Mouse (Mus musculus): ENCODE results near the gene Cacna1e.
A peak's percentile ranks its signal among the peaks of the same experiment; 100 is the strongest.

The Cacna1e gene

DNA sequence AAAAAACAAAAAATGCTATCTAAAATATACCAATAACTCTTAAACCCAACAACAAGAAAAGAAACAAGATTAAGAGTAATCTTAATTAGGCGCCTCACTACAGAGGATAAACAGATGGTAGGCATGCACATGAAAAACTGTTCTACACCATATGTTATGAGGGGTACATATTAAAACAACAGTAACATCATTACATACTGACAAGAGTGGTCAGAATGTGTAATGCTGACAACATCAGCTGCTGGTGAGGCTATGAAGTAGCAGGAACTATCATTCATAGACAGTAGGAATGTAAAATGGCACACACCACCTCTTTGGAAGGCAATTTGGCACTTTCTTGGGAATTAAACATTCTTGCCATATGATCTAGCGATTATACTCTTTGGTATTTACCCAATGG lies 363.6 kb downstream of the Cacna1e start:
- DNase-seq (ENCODE audit: low read depth, low spot score) = no peak

- no peak for DNase-seq (ENCODE audit: low read depth, low spot score)
Observed at GRCm38 (mm10) chr1:154515350-154515749, 369.0 kb downstream of the Cacna1e start.

GRCm38 (mm10) chr1:154511736-154512135 lies 372.6 kb downstream of the Cacna1e start:
- no peak for DNase-seq (ENCODE audit: low read depth, low spot score)

GRCm38 (mm10) chr1:154504005-154504404 lies 380.3 kb downstream of the Cacna1e start:
- DNase-seq (ENCODE audit: low read depth, low spot score) = no peak

DNA sequence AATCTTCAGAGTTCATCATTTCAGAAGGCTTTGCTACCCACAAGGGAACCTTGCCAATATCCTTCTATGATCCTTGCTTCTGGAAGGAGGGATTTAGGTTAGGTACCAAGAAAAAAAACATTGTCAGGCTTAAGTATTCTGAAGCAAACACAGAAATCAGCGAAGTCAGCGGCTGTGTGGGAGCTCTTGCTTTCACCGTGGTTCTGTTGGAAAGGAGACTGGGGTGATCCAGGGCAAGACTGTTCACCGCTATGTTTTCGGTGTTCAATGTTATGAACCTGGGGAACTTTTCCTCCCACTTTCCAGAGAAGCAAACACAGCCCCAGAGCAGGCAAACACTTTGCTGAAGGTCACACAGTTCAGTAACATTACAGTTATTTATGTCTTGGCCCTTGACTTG lies 383.4 kb downstream of the Cacna1e start:
- no peak for DNase-seq (ENCODE audit: low read depth, low spot score)

DNA sequence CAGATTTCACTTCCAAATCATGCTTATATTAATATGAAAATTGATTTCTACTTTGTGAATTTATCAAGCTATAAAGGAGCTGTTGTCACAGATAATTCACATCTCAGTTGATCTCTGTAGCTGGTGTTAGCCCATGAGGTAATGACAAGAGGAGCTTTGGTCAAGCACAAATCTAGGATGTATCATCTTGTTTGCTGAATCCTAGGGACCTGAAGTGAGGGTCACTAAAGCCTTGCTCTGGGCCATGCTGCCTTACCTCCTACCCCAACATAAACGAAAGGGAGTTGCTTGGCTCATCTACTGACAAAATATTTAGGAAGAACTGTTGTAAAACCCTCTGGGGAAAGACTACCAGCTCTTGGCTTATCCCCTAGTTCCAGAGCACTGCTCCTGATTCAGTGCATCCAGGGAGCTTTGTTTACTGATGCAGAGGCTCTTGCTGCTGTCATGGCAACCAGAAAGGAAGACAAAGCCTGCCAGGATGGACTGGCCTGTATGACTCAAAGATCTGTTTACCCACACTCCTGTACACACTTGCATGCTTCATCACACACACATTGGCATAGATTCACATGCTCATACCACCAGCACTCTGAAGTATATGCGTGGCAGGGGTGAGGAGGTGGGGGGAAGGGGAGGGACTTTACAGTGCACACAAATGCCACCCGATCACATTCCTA lies 384.0 kb downstream of the Cacna1e start:
- DNase-seq (ENCODE audit: low read depth, low spot score) = peak; percentile 7

DNA sequence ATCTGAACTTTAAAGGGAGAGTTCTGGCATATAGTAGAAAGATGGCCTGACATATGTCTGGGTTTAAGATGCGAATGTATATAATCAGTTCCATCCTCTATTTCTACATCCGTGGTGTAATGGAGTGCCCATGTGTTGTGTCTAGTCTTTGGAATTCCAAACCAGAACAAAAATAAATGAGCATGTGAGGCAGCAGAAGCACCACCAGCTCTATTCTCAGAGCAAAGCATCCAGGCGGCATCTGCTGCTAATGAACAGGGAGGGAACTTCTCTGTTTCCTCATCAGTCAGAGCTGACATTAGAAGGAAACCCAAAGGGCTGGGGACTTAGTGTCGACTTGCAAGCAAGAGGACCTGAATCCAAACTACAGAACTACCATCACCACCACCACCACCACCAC lies 385.5 kb downstream of the Cacna1e start:
- no peak for DNase-seq (ENCODE audit: low read depth, low spot score)

GRCm38 (mm10) chr1:154491071-154491470 lies 393.2 kb downstream of the Cacna1e start:
- no peak for DNase-seq (ENCODE audit: low read depth, low spot score)

DNA sequence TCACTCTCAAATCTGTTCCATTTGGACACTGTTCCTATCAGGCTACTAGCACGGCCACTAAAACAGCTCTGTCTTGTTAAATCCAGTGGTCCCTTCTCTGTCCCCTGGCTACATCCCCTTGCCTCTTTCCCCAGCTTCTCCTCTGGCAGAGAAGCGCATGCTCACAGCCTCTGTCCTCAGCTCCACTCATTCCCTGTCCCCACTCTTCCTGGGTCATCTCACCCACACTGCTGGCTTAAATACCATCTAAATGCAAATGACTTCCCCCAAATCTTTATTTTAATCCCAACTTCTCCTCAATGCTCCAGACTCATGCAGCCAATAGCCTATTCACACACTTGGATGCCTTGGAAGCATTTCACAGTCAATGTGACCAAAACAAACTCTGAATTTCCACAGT lies 407.6 kb downstream of the Cacna1e start:
- DNase-seq (ENCODE audit: low read depth, low spot score) = no peak

DNA sequence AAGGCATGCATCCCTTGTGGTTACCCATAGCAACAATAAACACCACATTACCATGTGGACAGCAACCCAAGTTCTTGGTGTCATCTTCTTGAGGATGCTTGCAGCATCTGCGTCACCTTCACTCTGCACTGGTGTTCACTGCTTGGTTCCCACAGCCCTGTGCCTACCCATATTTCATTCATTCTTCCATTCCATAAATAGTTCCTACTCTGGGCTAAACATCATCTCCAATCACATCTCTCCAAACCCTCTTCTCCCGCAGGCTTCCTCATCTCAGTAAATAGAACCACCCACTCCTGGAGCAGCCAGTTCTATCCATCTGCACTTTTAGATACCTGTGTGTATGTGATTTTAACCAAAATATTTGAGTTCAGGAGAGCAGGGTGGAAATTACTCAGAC lies 408.6 kb downstream of the Cacna1e start:
- DNase-seq (ENCODE audit: low read depth, low spot score) = no peak

DNA sequence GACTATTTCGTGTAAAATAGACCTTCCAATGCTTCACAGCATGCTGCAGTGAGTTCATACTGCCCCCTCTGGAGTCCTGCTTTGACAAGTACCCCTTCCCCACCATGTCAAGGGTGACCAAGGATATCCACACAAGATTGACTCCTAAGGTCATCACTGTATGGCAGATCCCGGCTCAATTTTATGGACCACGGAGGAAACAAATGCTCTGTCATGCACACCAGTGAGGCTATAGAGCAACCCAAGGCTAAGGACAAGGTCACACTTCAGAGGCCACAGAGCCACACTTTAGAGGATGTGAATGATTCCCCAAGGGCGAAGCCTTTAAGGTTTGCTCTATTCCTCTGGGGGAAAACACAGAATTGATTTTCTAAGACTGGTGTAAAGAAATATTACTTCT lies 410.1 kb downstream of the Cacna1e start:
- no peak for DNase-seq (ENCODE audit: low read depth, low spot score)

DNA sequence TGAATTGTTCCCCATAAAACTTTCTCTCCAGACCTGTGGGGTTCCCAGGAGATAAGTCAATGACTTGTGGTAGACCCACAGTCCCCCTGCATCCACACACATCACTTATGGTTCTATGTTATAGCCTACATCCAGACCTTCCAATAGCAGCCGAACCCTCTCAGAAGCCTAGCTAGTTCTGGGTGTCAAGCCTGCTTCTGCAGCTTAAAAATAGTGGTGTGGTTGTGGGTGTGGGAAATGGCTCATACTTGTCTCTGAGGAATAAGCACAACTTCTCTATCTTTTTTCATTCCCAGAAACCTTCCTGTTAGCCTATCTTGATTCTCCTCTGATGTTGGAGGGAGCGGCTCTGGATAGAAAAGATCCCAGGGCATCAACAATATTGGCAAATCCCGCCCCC lies 417.0 kb downstream of the Cacna1e start:
- DNase-seq (ENCODE audit: low read depth, low spot score) = no peak

DNA sequence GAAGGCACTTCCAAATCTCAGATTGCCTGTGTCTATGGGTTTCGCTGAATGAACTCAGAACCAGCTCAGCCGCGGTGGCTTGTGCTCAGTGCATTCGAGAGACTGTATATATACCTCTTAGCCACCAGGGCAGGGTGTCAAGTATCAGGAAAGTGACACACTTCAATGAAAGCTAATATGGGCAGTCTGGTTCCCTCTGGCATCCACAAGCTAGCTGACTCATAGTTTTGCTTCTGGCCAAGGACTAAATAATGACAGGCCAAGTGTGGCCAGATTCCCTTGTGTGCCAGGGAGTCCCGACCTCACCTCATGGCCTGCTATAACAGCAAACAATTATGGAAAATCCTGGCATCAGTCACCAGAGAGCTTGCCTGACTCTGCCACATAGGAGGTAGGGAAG lies 422.8 kb downstream of the Cacna1e start:
- no peak for DNase-seq (ENCODE audit: low read depth, low spot score)

DNA sequence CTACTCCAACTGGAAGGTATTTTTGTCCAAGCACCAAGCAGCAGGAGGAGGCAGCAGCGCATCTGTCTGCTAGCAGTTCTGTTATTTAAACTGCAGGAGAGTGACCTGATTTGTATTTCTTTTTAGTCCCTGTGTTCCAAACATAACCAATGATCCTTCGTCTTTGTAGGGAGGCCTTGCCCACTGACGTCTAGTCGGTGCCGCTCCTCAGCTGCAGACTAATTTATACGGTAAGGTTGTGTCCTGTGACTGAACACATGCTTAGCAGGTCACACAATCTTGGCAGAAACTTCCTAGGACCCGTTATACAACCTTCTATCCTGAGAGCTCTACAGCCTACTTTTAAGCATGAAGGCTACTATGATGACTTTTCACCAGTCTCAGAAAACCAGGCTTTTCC lies 424.2 kb downstream of the Cacna1e start:
- DNase-seq (ENCODE audit: low read depth, low spot score) = no peak

GRCm38 (mm10) chr1:154458601-154459000 lies 425.7 kb downstream of the Cacna1e start:
- no peak for DNase-seq (ENCODE audit: low read depth, low spot score)

GRCm38 (mm10) chr1:154450799-154451198 lies 433.5 kb downstream of the Cacna1e start:
- DNase-seq (ENCODE audit: low read depth, low spot score) = no peak

- peak; percentile 3 for DNase-seq (ENCODE audit: low read depth, low spot score)
Observed at GRCm38 (mm10) chr1:154446456-154446855, 437.8 kb downstream of the Cacna1e start.

- DNase-seq (ENCODE audit: low read depth, low spot score) = no peak
Observed at GRCm38 (mm10) chr1:154433520-154433919, 450.8 kb downstream of the Cacna1e start.

GRCm38 (mm10) chr1:154433112-154433511 lies 451.2 kb downstream of the Cacna1e start:
- DNase-seq (ENCODE audit: low read depth, low spot score) = no peak

DNA sequence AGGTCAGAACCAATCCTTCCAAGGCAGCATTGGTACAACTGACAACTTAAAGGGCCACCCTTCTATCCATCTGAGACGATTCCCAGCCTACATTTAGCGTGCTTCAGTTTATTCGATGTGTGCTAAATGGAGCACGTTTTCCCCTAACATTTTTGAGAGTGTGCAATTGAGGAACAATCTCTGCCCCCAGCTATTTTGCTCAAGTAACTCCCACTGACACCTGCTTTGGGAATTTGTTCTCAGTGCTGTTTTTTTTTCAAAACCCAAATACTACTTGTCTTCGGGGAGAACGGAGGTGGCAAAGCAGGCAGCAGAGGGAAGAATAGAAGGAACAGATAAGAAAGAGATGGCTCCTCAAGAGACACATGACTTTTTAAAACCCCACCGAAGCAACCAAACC lies 456.0 kb downstream of the Cacna1e start:
- no peak for DNase-seq (ENCODE audit: low read depth, low spot score)

DNA sequence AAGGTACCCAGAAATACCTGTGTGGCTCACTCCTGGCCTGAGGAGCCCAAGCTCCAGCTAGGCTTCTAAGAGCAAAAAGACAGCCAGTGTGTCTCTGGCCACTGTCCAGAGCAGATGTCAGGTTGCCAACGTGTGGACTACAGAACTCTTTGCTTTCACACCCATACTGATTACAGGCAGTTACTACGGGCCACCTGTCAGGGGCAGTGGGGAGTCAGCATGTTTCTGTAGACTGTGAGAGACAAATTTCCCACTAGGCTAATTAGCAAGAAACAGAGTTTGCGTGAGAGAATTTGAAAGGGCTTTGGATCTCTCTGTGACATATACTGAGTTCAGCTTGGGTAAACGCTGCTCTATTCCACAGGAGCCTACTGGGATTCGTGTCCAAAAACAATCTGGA lies 466.0 kb downstream of the Cacna1e start:
- no peak for DNase-seq (ENCODE audit: low read depth, low spot score)

- DNase-seq (ENCODE audit: low read depth, low spot score) = no peak
Observed at GRCm38 (mm10) chr1:154416384-154417155, 467.7 kb downstream of the Cacna1e start.

GRCm38 (mm10) chr1:154415826-154416225 lies 468.5 kb downstream of the Cacna1e start:
- DNase-seq (ENCODE audit: low read depth, low spot score) = no peak

Data from R1 (cell line).